Mouse (Mus musculus): ENCODE data around the gene Stra6.

Stra6 gene

GRCm38 (mm10) chr9:58049861-58050260 lies 13.7 kb upstream of the Stra6 start:
- DNase-seq (ENCODE audit: low read depth) = no peak

- no peak for DNase-seq (ENCODE audit: low read depth)
Measured at GRCm38 (mm10) chr9:58051937-58052336, 11.7 kb upstream of the Stra6 start.

- no peak for DNase-seq (ENCODE audit: low read depth)
Measured at GRCm38 (mm10) chr9:58053102-58053501, 10.5 kb upstream of the Stra6 start.

- no peak for DNase-seq (ENCODE audit: low read depth)
Measured at GRCm38 (mm10) chr9:58053544-58053943, 10.0 kb upstream of the Stra6 start.

GRCm38 (mm10) chr9:58054032-58054431 lies 9.6 kb upstream of the Stra6 start:
- no peak for DNase-seq (ENCODE audit: low read depth)

- DNase-seq (ENCODE audit: low read depth) = no peak
Measured at GRCm38 (mm10) chr9:58055666-58056065, 7.9 kb upstream of the Stra6 start.

- DNase-seq (ENCODE audit: low read depth) = no peak
Measured at GRCm38 (mm10) chr9:58059920-58060319, 3.7 kb upstream of the Stra6 start.

- DNase-seq (ENCODE audit: low read depth) = peak; percentile 31
Measured at GRCm38 (mm10) chr9:58060677-58061667, 2.6 kb upstream of the Stra6 start.

- no peak for DNase-seq (ENCODE audit: low read depth)
Measured at GRCm38 (mm10) chr9:58065532-58065931, 1.9 kb downstream of the Stra6 start.

GRCm38 (mm10) chr9:58065977-58066730 lies 2.6 kb downstream of the Stra6 start:
- DNase-seq (ENCODE audit: low read depth) = no peak

- no peak for DNase-seq (ENCODE audit: low read depth)
Measured at GRCm38 (mm10) chr9:58066731-58067095, 3.1 kb downstream of the Stra6 start.

GRCm38 (mm10) chr9:58067546-58067945 lies 4.0 kb downstream of the Stra6 start:
- DNase-seq (ENCODE audit: low read depth) = no peak

GRCm38 (mm10) chr9:58074561-58074960 lies 11.0 kb downstream of the Stra6 start:
- no peak for DNase-seq (ENCODE audit: low read depth)

GRCm38 (mm10) chr9:58084586-58084985 lies 21.0 kb downstream of the Stra6 start:
- no peak for DNase-seq (ENCODE audit: low read depth)

- DNase-seq (ENCODE audit: low read depth) = no peak
Measured at GRCm38 (mm10) chr9:58085074-58085473, 21.5 kb downstream of the Stra6 start.

GRCm38 (mm10) chr9:58086203-58086602 lies 22.6 kb downstream of the Stra6 start:
- DNase-seq (ENCODE audit: low read depth) = no peak

- no peak for DNase-seq (ENCODE audit: low read depth)
Measured at GRCm38 (mm10) chr9:58086861-58087260, 23.3 kb downstream of the Stra6 start.

- no peak for DNase-seq (ENCODE audit: low read depth)
Measured at GRCm38 (mm10) chr9:58087277-58087998, 23.9 kb downstream of the Stra6 start.

- DNase-seq (ENCODE audit: low read depth) = no peak
Measured at GRCm38 (mm10) chr9:58091623-58092425, 28.2 kb downstream of the Stra6 start.

GRCm38 (mm10) chr9:58092581-58093269 lies 29.1 kb downstream of the Stra6 start:
- no peak for DNase-seq (ENCODE audit: low read depth)

GRCm38 (mm10) chr9:58093776-58094175 lies 30.2 kb downstream of the Stra6 start:
- no peak for DNase-seq (ENCODE audit: low read depth)
